Mouse (Mus musculus): ENCODE data around the gene Tbc1d1. TPM values are rescaled to one million over a fixed set of nuclear protein-coding genes. Genes with fewer than 3 reads are reported as not detected.

Gene Tbc1d1
- total RNA-seq, 2 experiments from 2014 or later = 16.7 to 21.9 TPM

DNA sequence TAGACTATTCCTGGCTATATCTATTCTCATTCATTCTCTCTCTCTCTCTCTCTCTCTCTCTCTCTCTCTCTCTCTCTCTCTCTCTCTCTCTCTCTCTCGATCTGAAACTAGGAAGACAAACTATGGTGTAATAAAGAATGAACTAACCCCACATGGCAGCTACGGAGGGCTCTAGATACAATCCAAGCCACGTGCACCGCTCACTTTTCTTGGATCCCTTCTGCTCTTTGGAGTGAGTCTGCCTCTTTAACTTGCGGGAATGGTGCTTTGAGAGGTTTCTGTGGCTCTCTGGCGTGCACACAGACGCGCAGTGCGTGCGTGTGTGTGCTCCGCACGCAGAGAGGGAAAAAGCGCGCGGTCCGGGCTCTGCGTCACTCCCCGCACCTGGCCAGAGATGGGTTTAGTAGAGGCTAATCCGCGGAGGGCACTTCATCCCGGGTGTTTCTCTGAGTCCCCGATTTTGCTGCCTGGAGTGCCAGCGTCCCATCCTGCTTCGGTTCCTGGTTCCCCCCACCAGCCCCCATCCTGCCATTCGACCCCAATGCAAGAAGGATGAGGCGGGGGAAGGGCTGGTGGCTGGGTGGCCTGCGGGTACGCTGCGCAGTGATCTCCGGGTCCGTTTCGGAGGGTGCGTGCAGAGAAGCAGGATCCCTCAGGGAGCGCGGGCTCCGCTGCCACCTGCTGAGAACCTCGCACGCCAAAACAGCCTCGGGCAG is 3.1 kb downstream of the Tbc1d1 start:
- intact Hi-C loops (cut with DNase I) = loop anchor here (5.0 kb wide), 1 partner anchor 252 kb away; no protein-coding TSS in a partner anchor
- peak in 1 of 2 experiments; percentile 9 for DNase-seq

DNA sequence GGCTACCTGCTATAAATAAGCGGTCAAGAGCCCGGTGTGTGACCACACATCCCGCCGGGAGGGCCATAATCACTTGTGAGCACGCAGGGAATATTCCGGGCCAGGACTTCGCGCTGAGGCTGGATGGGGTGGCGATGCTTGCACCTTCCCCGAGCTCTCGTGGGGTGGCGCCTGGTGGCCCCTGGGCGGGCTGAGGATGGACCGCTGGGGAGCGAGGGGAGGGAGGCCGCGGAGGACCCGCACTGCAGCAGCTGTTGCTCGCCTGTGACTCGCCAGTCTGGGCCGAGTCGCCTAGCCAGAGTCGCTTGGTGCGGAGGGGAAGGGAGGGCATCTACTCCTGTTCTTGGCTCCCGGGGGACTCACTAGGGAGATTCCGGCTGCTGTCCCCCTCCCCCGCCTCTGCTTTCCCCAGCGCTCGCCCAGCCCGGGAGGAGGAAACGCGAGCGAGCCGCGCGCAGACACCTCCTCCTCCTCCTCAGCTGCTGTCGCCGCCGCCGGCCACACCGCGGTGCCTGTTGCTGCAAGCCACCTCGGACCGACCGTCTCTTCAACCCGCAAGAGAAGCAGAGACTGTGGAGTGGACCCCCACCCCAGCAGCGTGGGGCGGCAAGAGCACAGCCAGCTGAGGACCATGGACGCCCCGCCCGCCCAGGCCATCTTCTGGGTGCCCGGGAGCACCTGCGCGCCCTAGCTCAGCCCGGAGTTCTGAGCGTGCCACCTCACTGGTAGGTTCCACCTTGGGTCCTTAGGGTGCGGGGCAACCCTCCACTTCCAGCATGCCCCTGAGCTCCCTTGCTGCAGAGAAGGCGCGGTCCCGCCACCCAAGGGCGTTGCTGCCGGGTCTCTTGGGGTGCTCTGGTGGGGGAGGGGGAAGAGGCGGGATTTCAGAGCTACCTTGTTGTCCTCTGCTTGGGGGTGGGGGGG is 3.9 kb downstream of the Tbc1d1 start:
- peak; percentile 66 to 70 for DNase-seq
- intact Hi-C loops (cut with DNase I) = loop anchor here (5.0 kb wide), 1 partner anchor 253 kb away; no protein-coding TSS in a partner anchor

DNA sequence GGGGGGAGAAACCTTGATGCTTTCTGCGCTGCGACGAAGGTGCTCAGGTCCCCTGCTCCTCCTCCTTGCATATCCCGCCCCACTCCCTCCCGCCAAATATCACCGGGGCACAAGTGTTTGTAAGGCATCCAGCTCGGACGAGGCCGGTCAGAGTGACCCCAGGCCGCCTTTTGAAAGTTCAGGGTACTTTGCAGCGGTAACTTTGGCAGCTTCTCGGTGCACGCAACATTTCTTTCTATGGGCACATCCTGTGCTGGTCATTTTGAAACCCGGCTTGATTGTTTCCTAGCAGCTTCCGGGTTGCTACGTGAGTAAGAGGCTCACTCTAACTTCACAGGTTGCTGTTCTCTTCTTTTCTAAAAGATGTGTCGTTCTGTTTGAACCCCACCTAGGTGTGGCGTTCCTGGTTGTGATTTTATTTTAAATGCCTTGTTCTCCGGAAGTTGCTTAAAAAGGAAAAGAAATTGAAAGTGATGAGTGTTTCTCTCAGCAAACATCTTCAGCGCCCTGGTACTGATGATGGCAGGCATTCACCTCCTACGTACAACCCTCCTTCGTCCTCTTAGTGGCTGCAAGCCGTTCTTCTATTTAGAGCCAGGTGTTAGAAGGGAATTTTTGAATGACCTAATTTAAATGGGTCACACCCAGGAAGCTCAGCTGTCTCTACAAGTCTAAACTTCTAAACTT is 4.7 kb downstream of the Tbc1d1 start:
- intact Hi-C loops (cut with DNase I) = no loop called here
- DNase-seq = peak in 1 of 2 experiments; percentile 10

DNA sequence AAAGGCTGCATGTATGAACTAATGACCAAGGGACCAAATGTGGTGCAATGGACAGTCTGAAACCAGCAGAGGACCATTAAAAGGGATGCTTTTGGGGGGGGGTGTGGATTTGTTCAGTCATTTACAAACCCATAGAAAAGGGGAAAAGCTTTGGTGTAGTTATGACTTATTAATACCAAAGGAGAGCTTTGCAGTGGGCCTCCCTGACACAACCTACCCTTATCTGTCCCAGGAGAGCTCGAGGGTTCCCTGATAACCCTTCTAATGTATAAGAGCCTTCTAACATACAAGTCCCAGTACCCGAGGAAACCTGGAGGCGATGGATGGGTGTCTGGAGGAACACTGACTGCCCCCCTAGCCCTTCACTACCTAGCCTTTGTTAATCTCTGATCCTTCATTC is 5.8 kb downstream of the Tbc1d1 start:
- intact Hi-C loops (cut with DNase I) = no loop called here
- no peak for DNase-seq

DNA sequence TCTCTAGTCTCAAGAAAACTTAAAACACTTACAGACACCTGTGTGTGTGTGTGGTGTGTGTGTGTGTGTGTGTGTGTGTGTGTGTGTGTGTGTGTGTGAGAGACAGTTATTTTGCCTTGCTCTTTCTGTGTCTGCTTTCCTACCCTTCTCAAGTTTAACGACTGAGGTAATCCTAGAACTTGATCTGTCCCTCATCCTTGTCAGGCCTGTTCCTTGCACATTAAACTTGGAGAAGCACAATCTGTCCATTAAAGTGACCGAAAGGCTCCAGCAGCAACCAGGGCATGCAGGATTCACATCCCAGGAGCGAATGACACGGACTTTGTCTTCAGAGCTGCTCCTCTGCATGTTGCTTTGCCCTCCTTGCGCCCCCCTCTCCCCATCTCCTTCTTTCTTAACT is 6.5 kb downstream of the Tbc1d1 start:
- DNase-seq = no peak
- intact Hi-C loops (cut with DNase I) = no loop called here

DNA sequence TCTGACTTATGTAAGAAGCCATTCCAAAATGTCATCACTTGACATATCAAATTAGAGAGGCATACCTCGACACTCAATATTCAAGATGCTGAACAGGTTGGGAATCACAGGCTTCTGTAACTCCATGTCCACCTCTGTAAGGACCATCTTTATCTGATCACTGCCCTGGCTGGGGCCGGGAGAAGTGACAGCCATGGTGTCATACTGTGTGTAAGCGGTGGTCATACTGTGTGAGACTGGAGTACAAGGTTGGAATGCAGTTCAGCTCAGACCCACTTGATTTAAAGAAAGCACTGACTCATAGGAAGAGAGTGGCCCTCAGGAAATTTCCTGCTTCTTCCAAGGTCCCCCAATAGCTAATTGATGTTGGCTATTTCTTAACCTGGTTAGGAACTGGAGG is 8.3 kb downstream of the Tbc1d1 start:
- intact Hi-C loops (cut with DNase I) = no loop called here
- DNase-seq = no peak

DNA sequence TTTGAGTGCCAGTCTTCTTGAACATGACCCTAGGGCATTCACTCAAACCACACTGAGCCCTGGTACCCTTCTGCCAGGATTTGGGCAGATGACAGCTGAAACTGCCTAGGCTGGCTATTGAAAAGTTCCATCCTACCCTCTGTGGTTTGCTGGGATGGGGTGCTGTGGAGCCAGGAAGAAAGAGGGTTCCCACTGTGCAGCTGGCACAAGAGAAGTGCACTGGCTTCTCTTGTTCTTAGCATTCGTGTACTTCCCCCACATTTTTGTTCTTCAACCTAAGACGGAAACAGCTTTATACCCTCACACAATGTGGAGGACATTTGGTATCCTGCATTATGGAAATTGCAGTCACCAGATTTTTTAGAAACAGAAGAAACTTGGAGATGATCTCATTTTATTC is 9.7 kb downstream of the Tbc1d1 start:
- no peak for DNase-seq
- intact Hi-C loops (cut with DNase I) = no loop called here

DNA sequence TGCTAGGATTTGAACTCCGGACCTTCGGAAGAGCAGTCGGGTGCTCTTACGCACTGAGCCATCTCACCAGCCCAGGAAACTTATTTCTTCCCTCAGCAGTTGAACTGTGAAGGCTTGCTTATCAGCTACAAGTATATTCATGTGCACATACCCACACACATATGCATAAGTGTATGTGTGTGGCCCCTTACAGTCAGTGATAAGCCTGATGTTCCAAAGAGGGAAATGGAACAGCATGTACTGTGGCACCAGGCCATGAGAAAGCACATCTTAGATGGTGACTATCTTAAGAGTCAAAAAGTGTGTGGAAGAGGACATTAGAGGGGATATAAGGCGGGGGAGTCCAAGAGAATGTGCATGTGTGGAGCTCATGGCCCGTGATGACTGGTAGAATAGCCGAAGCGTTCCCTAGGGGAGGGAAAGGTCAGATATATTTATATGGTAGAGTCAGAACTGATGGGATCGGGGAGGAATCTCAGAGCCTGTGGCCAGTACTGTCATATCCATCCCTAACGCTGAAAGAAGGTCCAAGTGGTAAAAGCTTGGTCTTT is 13.0 kb downstream of the Tbc1d1 start:
- no peak for DNase-seq
- intact Hi-C loops (cut with DNase I) = no loop called here

DNA sequence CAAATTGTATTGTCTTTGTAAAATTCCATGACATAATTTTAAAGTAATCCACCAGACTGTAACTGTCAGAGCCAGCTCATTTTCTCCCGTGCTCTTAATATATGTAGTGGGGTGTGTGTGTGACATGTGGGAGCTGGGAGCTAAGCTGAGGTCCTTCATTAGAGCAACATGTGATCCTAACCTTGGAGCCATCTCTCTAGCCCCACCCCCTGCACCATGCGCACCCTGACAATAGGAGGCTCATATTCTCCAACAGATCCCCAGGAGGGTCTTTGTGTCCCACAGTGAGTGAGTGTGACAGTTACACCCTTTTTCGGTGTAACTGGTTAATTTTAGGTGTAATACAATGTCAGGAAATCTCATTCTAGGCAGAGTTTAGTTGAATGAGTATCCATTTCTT is 16.8 kb downstream of the Tbc1d1 start:
- no peak for DNase-seq
- intact Hi-C loops (cut with DNase I) = no loop called here

DNA sequence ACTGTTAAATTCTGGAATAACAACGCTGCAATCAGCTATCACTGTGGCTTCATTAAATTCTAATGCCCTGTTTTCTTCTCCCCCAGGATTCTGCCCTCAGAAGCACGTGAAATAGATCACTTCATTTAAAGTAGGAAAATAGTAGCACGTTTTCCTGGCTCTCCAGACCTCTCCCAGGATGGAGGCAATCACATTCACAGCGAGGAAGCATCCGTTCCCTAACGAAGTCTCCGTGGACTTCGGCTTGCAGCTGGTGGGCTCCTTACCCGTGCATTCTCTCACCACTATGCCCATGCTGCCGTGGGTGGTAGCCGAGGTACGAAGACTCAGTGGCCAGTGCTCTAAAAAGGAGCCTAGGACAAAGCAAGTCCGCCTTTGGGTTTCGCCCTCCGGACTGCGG is 17.2 kb downstream of the Tbc1d1 start:
- intact Hi-C loops (cut with DNase I) = no loop called here
- no peak for DNase-seq

DNA sequence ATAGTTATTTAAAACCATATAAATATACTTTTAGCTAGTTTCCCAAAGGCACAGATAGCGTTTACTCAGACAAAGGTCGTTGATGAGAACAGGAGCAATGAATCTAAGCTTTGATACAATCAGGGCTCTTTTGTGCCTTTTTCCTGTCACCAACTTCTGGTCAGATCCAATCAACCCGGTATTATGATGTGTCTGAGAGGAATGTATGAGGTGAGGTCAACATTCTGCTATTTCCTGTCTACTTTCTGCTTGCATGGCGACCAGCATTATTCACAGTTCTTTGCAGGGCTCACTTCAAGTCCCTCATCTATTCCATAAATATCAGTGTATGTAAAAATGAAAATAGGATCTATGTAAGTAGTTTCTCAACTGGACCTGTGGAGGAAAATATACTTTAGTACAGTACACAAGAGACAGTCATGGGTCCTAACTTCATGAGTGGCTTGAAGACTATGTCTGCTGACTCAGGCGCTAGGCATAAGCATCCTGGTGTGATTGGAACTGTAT is 18.4 kb downstream of the Tbc1d1 start:
- no peak for DNase-seq
- intact Hi-C loops (cut with DNase I) = no loop called here

DNA sequence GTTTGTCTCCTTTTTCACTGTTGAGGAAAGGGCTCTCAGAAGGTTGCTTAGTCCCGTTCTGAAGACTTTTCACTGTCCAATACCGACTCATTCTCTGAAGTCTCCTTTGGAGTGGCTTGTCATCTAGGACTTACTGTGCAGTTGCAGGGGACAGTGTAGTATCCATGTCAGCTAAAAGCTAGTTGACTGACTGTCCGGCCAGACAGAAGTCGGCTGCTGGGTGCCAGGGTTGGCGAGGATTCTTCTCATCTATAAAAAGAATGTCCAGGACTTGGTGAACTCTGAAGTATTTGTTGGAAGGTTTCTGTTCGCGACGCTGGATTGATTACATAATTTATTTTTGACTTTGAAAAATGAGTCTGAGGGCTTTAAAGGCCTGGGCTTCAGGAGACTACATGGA is 24.4 kb downstream of the Tbc1d1 start:
- intact Hi-C loops (cut with DNase I) = no loop called here
- peak in 1 of 2 experiments; percentile 22 for DNase-seq

DNA sequence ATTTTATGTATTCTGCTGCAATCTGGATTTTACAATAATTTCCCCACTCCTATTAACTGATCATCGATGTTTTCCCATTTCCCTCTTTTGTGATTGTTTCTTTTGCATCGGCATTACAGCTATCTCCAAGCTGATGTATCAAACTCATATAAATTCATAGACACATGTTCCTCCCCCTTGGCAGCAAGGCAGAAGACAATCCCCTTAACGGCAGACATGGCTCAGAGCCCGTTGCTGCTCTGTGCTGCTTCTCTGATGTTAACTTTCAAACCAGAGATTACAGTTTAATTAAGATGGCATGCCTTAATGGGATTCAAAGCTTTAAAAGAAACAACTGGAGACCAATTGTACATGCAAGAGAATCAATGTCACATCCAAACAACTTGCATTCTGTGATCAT is 27.6 kb downstream of the Tbc1d1 start:
- DNase-seq = no peak
- intact Hi-C loops (cut with DNase I) = no loop called here

DNA sequence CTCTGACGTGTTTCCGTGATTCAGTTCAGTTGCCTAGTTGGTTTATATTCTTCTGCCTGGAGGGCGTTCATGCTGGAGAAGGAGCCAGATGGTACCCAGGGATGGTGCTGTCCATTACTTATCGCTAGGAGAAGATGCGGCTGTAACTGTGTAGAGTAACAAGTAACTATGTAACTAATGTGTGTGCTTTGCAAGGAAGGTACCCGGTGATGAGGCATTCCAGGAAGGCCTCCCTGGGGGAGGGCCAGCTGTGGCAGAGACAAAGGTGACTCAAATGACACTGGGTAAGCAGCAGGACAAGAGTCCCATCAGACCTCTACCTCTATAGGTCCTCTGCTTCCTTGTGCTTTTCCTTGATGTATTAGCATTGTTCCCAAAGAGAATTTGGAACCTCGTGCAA is 29.2 kb downstream of the Tbc1d1 start:
- intact Hi-C loops (cut with DNase I) = no loop called here
- no peak for DNase-seq

DNA sequence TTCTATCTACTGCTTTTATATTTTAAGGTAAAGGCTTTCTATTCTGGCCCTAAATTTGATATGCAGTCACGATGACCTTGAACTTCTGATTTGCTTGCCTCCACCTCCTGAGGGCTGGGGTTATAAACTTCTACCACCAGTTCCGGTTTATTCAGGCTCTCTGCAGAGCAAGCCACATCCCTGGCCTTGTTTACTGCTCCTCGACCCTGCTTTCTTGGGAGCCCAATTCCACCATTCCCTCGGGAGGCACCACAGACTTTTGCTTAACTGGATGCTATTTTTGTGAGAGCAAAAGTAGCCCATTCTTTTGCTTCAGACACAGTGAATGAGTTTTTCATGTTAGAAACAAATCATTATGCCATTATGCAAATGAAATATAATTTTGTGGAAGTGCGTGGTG is 30.5 kb downstream of the Tbc1d1 start:
- intact Hi-C loops (cut with DNase I) = no loop called here

DNA sequence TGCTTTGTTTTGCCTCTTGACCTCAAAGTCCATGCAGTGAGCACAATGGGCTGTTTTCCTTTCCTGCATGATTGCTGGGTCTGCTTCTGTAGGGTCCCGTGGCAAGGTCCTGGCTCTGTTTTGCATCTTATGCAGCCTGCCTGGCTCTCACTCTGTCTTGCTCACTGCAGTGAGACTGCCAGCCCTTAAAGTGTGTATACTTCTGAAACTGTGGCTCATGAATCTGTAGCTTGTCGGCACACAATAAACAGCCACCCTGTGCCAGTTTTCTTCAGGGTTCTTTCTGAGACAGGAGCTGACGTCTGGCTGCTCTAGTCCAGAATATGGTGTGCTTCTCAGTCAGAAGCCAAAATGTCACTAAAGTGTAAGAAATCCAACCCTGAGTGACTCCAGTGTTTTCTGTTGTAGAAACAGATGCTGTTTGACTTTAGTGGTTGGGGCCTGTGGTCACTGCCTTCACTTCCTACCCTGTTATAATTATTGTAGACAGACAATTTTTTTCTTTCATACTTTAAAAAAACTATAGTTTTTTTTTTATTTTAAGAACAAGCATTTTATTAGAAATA is 32.1 kb downstream of the Tbc1d1 start:
- no peak for DNase-seq
- intact Hi-C loops (cut with DNase I) = no loop called here

More for the DNA sequence above, 30.5 kb downstream of the Tbc1d1 start:
- DNase-seq = no peak

DNA sequence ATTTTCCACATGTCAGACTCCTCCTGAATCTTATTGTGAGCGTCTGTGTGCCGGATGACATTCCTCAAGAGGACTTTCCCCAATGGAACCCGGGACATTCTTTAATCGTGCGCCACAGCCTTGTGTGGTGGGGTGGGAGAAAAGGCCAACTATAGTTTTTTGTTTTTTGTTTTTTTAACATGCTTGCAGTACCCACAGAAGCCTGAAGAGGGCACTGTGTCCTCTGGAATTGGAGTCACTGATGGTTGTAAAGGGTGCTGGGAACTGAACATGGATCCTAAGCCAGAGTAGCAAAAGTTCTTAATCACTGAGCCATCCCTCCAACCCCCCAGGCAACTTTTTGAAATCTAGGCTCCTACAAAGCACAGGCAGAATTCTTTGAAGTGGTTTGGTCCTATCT is 34.8 kb downstream of the Tbc1d1 start:
- intact Hi-C loops (cut with DNase I) = no loop called here
- DNase-seq = no peak

DNA sequence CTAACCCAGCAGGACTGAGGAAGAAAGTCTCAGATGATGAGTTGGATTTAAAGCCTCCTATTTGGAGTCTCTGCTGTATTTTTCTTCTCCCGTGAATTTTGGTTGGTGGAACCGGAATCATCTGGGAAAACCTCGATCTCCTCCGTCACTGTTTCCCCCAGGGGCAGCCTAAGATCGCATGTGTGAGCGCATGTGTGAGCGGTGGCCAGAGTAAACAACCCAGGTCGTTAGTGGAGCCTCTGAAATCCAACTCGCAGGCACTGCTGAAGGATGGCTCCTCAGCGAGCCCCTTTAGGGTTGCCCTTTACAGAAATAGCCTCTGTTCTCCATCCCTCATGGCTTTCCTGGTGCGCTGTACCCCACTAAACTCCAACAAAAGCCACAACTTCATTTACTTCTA is 37.2 kb downstream of the Tbc1d1 start:
- DNase-seq = peak in 1 of 2 experiments; percentile 43
- intact Hi-C loops (cut with DNase I) = no loop called here

DNA sequence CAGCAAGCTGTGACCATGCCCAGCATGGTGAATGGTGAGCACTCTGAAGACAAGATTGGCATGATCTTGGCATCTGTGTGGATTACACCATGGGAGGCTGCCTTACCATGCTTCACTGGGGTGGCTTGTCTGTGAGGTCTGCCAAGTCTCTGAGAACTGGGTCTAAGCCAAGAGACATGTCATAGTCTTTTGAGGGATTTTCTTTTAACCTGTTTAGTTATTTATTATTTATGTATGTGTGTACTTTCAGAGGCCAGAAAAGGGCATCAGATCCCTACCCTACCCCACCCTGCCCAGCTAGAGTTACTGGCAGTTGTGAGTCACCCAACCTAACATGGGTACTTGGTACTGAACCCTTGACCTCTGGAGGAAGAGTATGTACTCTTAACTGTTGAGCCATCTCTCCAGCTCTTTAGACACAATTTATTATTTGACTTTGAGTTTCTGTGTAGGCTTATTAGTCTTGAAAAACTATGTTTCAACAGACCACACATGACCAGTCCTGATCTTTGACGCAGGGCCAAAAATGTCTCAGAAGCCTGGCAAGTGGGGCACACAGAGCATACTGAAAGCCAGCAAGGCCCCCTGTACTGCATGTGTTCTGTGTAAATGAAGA is 40.3 kb downstream of the Tbc1d1 start:
- no peak for DNase-seq
- intact Hi-C loops (cut with DNase I) = no loop called here

DNA sequence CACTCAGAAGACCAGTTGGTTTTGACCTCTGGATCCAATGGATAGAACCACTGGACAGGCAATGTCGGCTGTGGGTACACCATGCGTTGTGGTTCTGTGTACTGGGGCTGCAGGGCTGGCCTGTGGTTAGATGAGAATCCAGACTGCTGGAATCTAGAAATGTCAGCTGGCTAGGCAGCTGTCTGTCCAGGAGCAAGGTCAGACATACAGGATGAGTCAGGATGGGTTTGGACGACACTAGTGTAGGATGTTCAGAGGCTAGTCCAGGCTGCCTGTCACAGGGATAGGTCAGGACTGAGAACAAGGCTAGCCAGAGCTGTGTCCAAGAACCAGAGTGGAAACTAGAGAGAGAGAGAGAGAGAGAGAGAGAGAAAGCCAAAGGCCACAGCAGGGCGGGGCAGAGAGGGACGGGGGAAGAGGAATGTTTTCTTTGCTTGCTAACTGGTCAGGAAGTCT is 40.8 kb downstream of the Tbc1d1 start:
- no peak for DNase-seq
- intact Hi-C loops (cut with DNase I) = no loop called here
